Mouse (Mus musculus) embryonic fibroblast, embryonic 13.5 days (primary cell): ENCODE measurements around the gene Apol9b.
"Not testable (repeated sequence)": the region's sequence is repeated elsewhere in the genome, so short reads cannot be mapped to it uniquely, and the experiment has no call there.

ENCODE experiments used
- CTCF ChIP-seq: IDR thresholded peaks from 2 replicates; pipeline ENCODE4 v1.5.1; 2011; ENCODE audit warnings: mild to moderate bottlenecking, control low read depth, low read length, moderate library complexity, borderline replicate concordance; ENCODE audit not compliant: insufficient read depth
- POLR2A ChIP-seq: IDR thresholded peaks from 2 replicates; pipeline ENCODE4 v1.6.1; 2011; ENCODE audit warnings: low read depth, mild to moderate bottlenecking, control low read depth, low read length, moderate library complexity

DNA sequence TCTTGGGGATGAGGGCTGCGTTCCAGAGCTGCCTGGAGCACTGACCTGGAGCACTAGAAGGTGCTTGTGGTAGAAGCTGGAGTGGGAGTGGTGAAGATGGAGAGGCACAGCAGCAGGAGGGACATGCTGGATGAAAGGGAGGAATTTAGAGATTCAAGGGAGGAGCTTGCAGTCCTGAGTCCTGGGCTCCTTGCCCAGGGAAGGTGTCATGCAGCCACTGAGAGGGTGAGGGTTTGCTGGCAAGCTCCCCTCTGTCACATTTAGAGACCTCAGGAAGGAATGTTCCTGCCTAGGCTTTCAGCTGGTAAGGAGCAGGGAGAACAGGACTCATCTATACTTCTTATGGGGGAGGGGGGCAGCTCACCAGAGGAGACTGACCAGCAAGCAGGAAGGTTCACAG is 19.9 kb upstream of the Apol9b start:
- TF ChIP-seq CTCF, POLR2A: not testable (repeated sequence)
